Mouse (Mus musculus) gastrocnemius, adult 18-20 months (tissue): ENCODE measurements around the gene Prrt2. TPM values are rescaled to one million over a fixed set of nuclear protein-coding genes. Genes with fewer than 3 reads are reported as not detected.
A peak's percentile ranks its signal among the peaks of the same experiment; 100 is the strongest.

Experiments
- DNase-seq: peaks from one replicate; pipeline ENCODE4 v3.0.0; 2021; ENCODE audit warnings: low spot score
- microRNA-seq: library from miRNA; unstranded; fragments of <30 nt; microRNA quantifications from one replicate; pipeline ENCODE4 v1.2.0, GENCODE M21; 2021
- total RNA-seq, 2 experiments: library from RNA; stranded (reverse); gene quantifications; 2 replicates each; pipeline ENCODE4 v1.2.3; 2021

Prrt2 gene
- total RNA-seq, 2 experiments from 2014 or later: 0.84 TPM; not detected in 1

- DNase-seq: no peak
Measured at GRCm38 (mm10) chr7:127004122-127004875, 16.7 kb downstream of the Prrt2 start.

GRCm38 (mm10) chr7:127003620-127004019, 17.4 kb downstream of the Prrt2 start:
- no peak for DNase-seq

GRCm38 (mm10) chr7:126999568-126999967, 21.4 kb downstream of the Prrt2 start:
- no peak for DNase-seq

GRCm38 (mm10) chr7:126996449-126996848, 24.6 kb downstream of the Prrt2 start:
- no peak for DNase-seq

- no peak for DNase-seq
Measured at GRCm38 (mm10) chr7:126988816-126989215, 32.2 kb downstream of the Prrt2 start.

- peak; percentile 70 for DNase-seq
Measured at GRCm38 (mm10) chr7:126986319-126986718, 34.7 kb downstream of the Prrt2 start.

GRCm38 (mm10) chr7:126984667-126985444, 36.2 kb downstream of the Prrt2 start:
- peak; percentile 71 for DNase-seq

- peak; percentile 39 for DNase-seq
Measured at GRCm38 (mm10) chr7:126983113-126983512, 37.9 kb downstream of the Prrt2 start.

- no peak for DNase-seq
Measured at GRCm38 (mm10) chr7:126982054-126982453, 39.0 kb downstream of the Prrt2 start.

- DNase-seq: peak; percentile 69
Measured at GRCm38 (mm10) chr7:126981601-126982000, 39.4 kb downstream of the Prrt2 start.

- DNase-seq: no peak
Measured at GRCm38 (mm10) chr7:126978841-126979240, 42.2 kb downstream of the Prrt2 start.

- no peak for DNase-seq
Measured at GRCm38 (mm10) chr7:126976878-126977459, 44.0 kb downstream of the Prrt2 start.

GRCm38 (mm10) chr7:126975950-126976866, 44.8 kb downstream of the Prrt2 start, which contains the start of gene Cdiptos:
Cdiptos (minus strand) TSS chr7:126976098.
- peak; percentile 96 for DNase-seq

- DNase-seq: no peak
Measured at GRCm38 (mm10) chr7:126975893-126975949, 45.3 kb downstream of the Prrt2 start, which contains the start of gene Cdipt. Cdipt (plus strand) TSS chr7:126975914.

GRCm38 (mm10) chr7:126975493-126975892, 45.5 kb downstream of the Prrt2 start:
- DNase-seq: peak; percentile 50

Small RNAs within 50 kb of the gene (microRNA-seq; reads per million reads assigned to microRNA genes)
- gene Gm44343: not detected

Other genes starting within 250 kb of the Prrt2 start
- 100 to 1,000 TPM in 1 of 2 experiments, 10 to 100 TPM in 1; 84.9 to 101 TPM for gene Ypel3, start 244.3 kb downstream of the Prrt2 start, total RNA-seq
- under 1 TPM; 0.52 to 0.59 TPM for gene Tbx6, start 239.7 kb downstream of the Prrt2 start, total RNA-seq
- gene Ppp4c, start 228.7 kb downstream of the Prrt2 start, total RNA-seq: 10 to 100 TPM; 20.5 TPM
- gene Fam57b, start 223.5 kb downstream of the Prrt2 start, total RNA-seq: 10 to 100 TPM; 65.3 to 75.7 TPM
- gene 4930451I11Rik, start 189.6 kb downstream of the Prrt2 start, total RNA-seq: not detected
- gene Doc2a, start 173.8 kb downstream of the Prrt2 start, total RNA-seq: not detected
- 1 to 10 TPM; 5.0 to 5.4 TPM for gene Hirip3, start 159.2 kb downstream of the Prrt2 start, total RNA-seq
- gene Ino80e, start 158.8 kb downstream of the Prrt2 start, total RNA-seq: 10 to 100 TPM in 1 of 2 experiments, 1 to 10 TPM in 1; 8.4 to 12.3 TPM
- 10 to 100 TPM; 19.7 to 21.9 TPM for gene Taok2, start 136.5 kb downstream of the Prrt2 start, total RNA-seq
- gene Tmem219, start 98.3 kb downstream of the Prrt2 start, total RNA-seq: 10 to 100 TPM in 1 of 2 experiments, 1 to 10 TPM in 1; 9.9 to 12.1 TPM
- gene Kctd13, start 92.3 kb downstream of the Prrt2 start, total RNA-seq: 1 to 10 TPM; 2.6 to 2.7 TPM
- gene Asphd1, start 71.6 kb downstream of the Prrt2 start, total RNA-seq: not detected
- 1 to 10 TPM in 1 of 2 experiments, under 1 TPM in 1; 0.87 to 1.2 TPM for gene Sez6l2, start 70.6 kb downstream of the Prrt2 start, total RNA-seq
- 10 to 100 TPM; 30.7 to 31.5 TPM for gene Cdipt, start 45.3 kb downstream of the Prrt2 start, total RNA-seq
- gene Cdiptos, start 45.1 kb downstream of the Prrt2 start, total RNA-seq: under 1 TPM in 1 of 2 experiments, not detected in 1; 0.24 TPM
- gene Mvp, start 6.6 kb downstream of the Prrt2 start, total RNA-seq: 10 to 100 TPM; 27.5 to 40.9 TPM
- gene Pagr1b, start 4.7 kb downstream of the Prrt2 start, total RNA-seq: 1 to 10 TPM in 1 of 2 experiments, not detected in 1; 1.7 TPM
- gene Pagr1a, start 3.9 kb downstream of the Prrt2 start, total RNA-seq: 10 to 100 TPM in 1 of 2 experiments, 1 to 10 TPM in 1; 7.9 to 10.3 TPM
- 10 to 100 TPM; 12.9 to 16.9 TPM for gene Gm42742, start 114 bp downstream of the Prrt2 start, total RNA-seq
- gene Maz, start 5.8 kb upstream of the Prrt2 start, total RNA-seq: 10 to 100 TPM; 64.3 to 66.3 TPM
- gene Kif22, start 21.3 kb upstream of the Prrt2 start, total RNA-seq: 1 to 10 TPM; 1.2 to 1.7 TPM
- gene Zg16, start 66.1 kb upstream of the Prrt2 start, total RNA-seq: not detected
- under 1 TPM; 0.50 to 0.93 TPM for gene AI467606, start 70.1 kb upstream of the Prrt2 start, total RNA-seq
- gene Qprt, start 101.0 kb upstream of the Prrt2 start, total RNA-seq: under 1 TPM; 0.37 to 0.55 TPM
- gene Spn, start 116.6 kb upstream of the Prrt2 start, total RNA-seq: under 1 TPM; 0.07 to 0.14 TPM
- gene Cd2bp2, start 174.8 kb upstream of the Prrt2 start, total RNA-seq: 10 to 100 TPM; 25.1 to 26.8 TPM
- gene Tbc1d10b, start 187.3 kb upstream of the Prrt2 start, total RNA-seq: 10 to 100 TPM; 26.4 to 29.5 TPM
- over 10,000 TPM; 24,635 to 28,732 TPM for gene Mylpf, start 187.7 kb upstream of the Prrt2 start, total RNA-seq
- 1 to 10 TPM; 4.2 to 4.6 TPM for gene Zfp553, start 211.8 kb upstream of the Prrt2 start, total RNA-seq
- 1 to 10 TPM; 1.0 to 1.3 TPM for gene Sept1, start 211.9 kb upstream of the Prrt2 start, total RNA-seq
- 10 to 100 TPM; 19.7 to 21.1 TPM for gene Zfp771, start 223.1 kb upstream of the Prrt2 start, total RNA-seq
- gene Dctpp1, start 239.5 kb upstream of the Prrt2 start, total RNA-seq: 10 to 100 TPM; 32.6 TPM